Mouse (Mus musculus) stomach, postnatal 0 days (tissue): ENCODE results near the gene Trabd2b. TPM values are rescaled to one million over a fixed set of nuclear protein-coding genes. Genes with fewer than 3 reads are reported as not detected.

Experiments used
- ATAC-seq: fragments of 200-750 bp; cut with Nextera tagmentation; 2 replicates; pipeline ENCODE4 v1.8.0; 2017; ENCODE audit not compliant: low FRiP score, low TSS enrichment
- DNase-seq: peaks from one replicate; pipeline ENCODE4 v3.0.0-alpha.2; 2016; ENCODE audit warnings: low spot score
- H3K27ac ChIP-seq: fragments of 300-500 bp; sonication (generic); replicated peaks from 2 replicates; pipeline ENCODE4 v1.5.1; 2014; ENCODE audit warnings: mild to moderate bottlenecking, control low read depth
- H3K27me3 ChIP-seq: fragments of 300-500 bp; sonication (generic); 2 replicates; pipeline ENCODE4 v1.6.1; 2014; ENCODE audit warnings: low read length; ENCODE audit not compliant: control insufficient read depth, insufficient read depth
- H3K36me3 ChIP-seq: fragments of 300-500 bp; sonication (generic); 2 replicates; pipeline ENCODE4 v1.6.1; 2014; ENCODE audit warnings: low read length, mixed read lengths; ENCODE audit not compliant: control insufficient read depth, insufficient read depth
- H3K4me1 ChIP-seq: fragments of 300-500 bp; sonication (generic); replicated peaks from 2 replicates; pipeline ENCODE4 v1.6.1; 2014; ENCODE audit warnings: antibody characterized with exemption; ENCODE audit not compliant: control insufficient read depth, insufficient read depth
- H3K4me2 ChIP-seq: fragments of 300-500 bp; sonication (generic); replicated peaks from 2 replicates; pipeline ENCODE4 v1.6.1; 2014; ENCODE audit warnings: low read depth, mild to moderate bottlenecking, control low read depth, moderate library complexity
- H3K4me3 ChIP-seq: fragments of 300-500 bp; sonication (generic); 2 replicates; pipeline ENCODE4 v1.5.1; 2014; ENCODE audit warnings: low read depth, low read length, control low read depth
- H3K9ac ChIP-seq: fragments of 300-500 bp; sonication (generic); 2 replicates; pipeline ENCODE4 v1.6.1; 2014; ENCODE audit warnings: mild to moderate bottlenecking, low read length, control low read depth, mixed read lengths
- H3K9me3 ChIP-seq: fragments of 300-500 bp; sonication (generic); 2 replicates; pipeline ENCODE4 v1.6.1; 2016; ENCODE audit warnings: low read length; ENCODE audit not compliant: control insufficient read depth
- CTCF ChIP-seq: IDR thresholded peaks from 2 replicates; pipeline ENCODE4 v1.5.1; 2016; ENCODE audit warnings: antibody characterized with exemption, low read depth, mild to moderate bottlenecking, moderate library complexity
- EP300 ChIP-seq: optimal IDR thresholded peaks from 2 replicates; pipeline ENCODE3; 2016; ENCODE audit warnings: antibody characterized with exemption
- WGBS: fragments of 180-500 bp; shearing (Covaris S2); extraction: QIAGEN DNeasy Blood & Tissue Kit; methylation state at CpG from one replicate; pipeline ENCODE4 v1.1.7; 2014; 5-methylcytosine and 5-hydroxymethylcytosine counted together
- polyA plus RNA-seq: library from polyadenylated mRNA; unstranded; fragments of >200 nt; fragmentation: Nextera tagmentation; extraction: Ambion mirVana; gene quantifications from 2 replicates; pipeline ENCODE4 v1.2.1, GENCODE M21; 2015

The Trabd2b gene
- polyA plus RNA-seq, 1 experiment from 2014 or later = 0.61 TPM

- no peak overlapping the region for H3K27ac ChIP-seq
- H3K4me3 ChIP-seq = no peak overlapping the region
- no peaks in the 10 kb centered on the region for H3K27me3 ChIP-seq
- H3K9ac ChIP-seq = no peak overlapping the region
- H3K9me3 ChIP-seq = no peaks in the 10 kb centered on the region
- peaks cover 3% of the 10 kb centered on the region; the same call in 1 of the 2 replicates for H3K4me1 ChIP-seq
- ATAC-seq (no peak), DNase-seq (peak; percentile 25)
- no peaks in the 10 kb centered on the region for H3K36me3 ChIP-seq
- no peak overlapping the region for H3K4me2 ChIP-seq
- TF ChIP-seq CTCF (peak; percentile 66), EP300 (no peak)
These were observed 192.6 kb downstream of the Trabd2b start for GRCm38 (mm10) chr4:114599121-114599520.

GRCm38 (mm10) chr4:114601201-114602009 is 194.9 kb downstream of the Trabd2b start:
- Histone ChIP-seq H3K27me3 (no peaks in the 10 kb centered on the region), H3K36me3 (no peaks in the 10 kb centered on the region), H3K9ac (no peak overlapping the region), H3K9me3 (no peaks in the 10 kb centered on the region), H3K4me1 (no peaks in the 10 kb centered on the region), H3K4me3 (no peak overlapping the region), H3K27ac (no peak overlapping the region), H3K4me2 (no peak overlapping the region)
- TF ChIP-seq CTCF (no peak), EP300 (no peak)
- ATAC-seq (no peak), DNase-seq (no peak)
- WGBS = 25% methylated on average over 8 of the region's 8 CpGs

GRCm38 (mm10) chr4:114605670-114606069 is 199.1 kb downstream of the Trabd2b start:
- Histone ChIP-seq H3K27ac (no peak overlapping the region), H3K4me3 (no peak overlapping the region), H3K9me3 (no peaks in the 10 kb centered on the region), H3K4me1 (no peaks in the 10 kb centered on the region), H3K36me3 (no peaks in the 10 kb centered on the region), H3K27me3 (no peaks in the 10 kb centered on the region), H3K9ac (no peak overlapping the region), H3K4me2 (no peak overlapping the region)
- TF ChIP-seq EP300 = no peak
- DNase-seq (no peak), ATAC-seq (no peak)
- WGBS = 42% methylated on average over 3 of the region's 3 CpGs

GRCm38 (mm10) chr4:114607873-114608272 is 201.3 kb downstream of the Trabd2b start:
- Histone ChIP-seq H3K27me3 (no peaks in the 10 kb centered on the region), H3K9me3 (no peaks in the 10 kb centered on the region), H3K27ac (no peak overlapping the region), H3K9ac (no peak overlapping the region), H3K4me3 (no peak overlapping the region), H3K36me3 (no peaks in the 10 kb centered on the region), H3K4me2 (no peak overlapping the region), H3K4me1 (no peaks in the 10 kb centered on the region)
- ATAC-seq (no peak), DNase-seq (no peak)
- 51% methylated on average over 2 of the region's 2 CpGs for WGBS
- TF ChIP-seq EP300 = no peak
- no peak for TF ChIP-seq CTCF

GRCm38 (mm10) chr4:114609297-114609696 is 202.8 kb downstream of the Trabd2b start:
- no peak for DNase-seq
- Histone ChIP-seq H3K36me3 (no peaks in the 10 kb centered on the region), H3K27ac (no peak overlapping the region), H3K4me2 (no peak overlapping the region), H3K9ac (no peak overlapping the region), H3K4me1 (no peaks in the 10 kb centered on the region), H3K27me3 (no peaks in the 10 kb centered on the region), H3K4me3 (no peak overlapping the region), H3K9me3 (no peaks in the 10 kb centered on the region)
- ATAC-seq = no peak
- TF ChIP-seq CTCF = no peak
- 82% methylated on average over 4 of the region's 4 CpGs for WGBS

GRCm38 (mm10) chr4:114611166-114611929 is 204.8 kb downstream of the Trabd2b start:
- DNase-seq (no peak), ATAC-seq (no peak)
- H3K36me3 ChIP-seq = no peaks in the 10 kb centered on the region
- H3K27me3 ChIP-seq = no peaks in the 10 kb centered on the region
- H3K4me2 ChIP-seq = no peak overlapping the region
- no peaks in the 10 kb centered on the region for H3K4me1 ChIP-seq
- WGBS = 84% methylated on average over 8 of the region's 8 CpGs
- H3K9ac ChIP-seq = no peak overlapping the region
- H3K27ac ChIP-seq = 0 out of 2 replicates have a peak overlapping the region, but pooled peaks have one; percentile 8
- no peak overlapping the region for H3K4me3 ChIP-seq
- TF ChIP-seq EP300 = no peak
- peak; percentile 62 for TF ChIP-seq CTCF
- no peaks in the 10 kb centered on the region for H3K9me3 ChIP-seq
